Mouse (Mus musculus) hindbrain, embryonic 16.5 days (tissue): ENCODE results near the gene Slc34a3. TPM values are rescaled to one million over a fixed set of nuclear protein-coding genes. Genes with fewer than 3 reads are reported as not detected.
A peak's percentile ranks its signal among the peaks of the same experiment; 100 is the strongest.

ENCODE experiments used
- ATAC-seq: fragments of 200-750 bp; cut with Nextera tagmentation; 2 replicates; pipeline ENCODE4 v1.8.0; 2017; ENCODE audit warnings: moderate TSS enrichment, moderate library complexity
- H3K27ac ChIP-seq: fragments of 300-500 bp; sonication (generic); 2 replicates; pipeline ENCODE4 v1.5.1; 2014; ENCODE audit warnings: low read depth, mild to moderate bottlenecking, control low read depth, low read length, moderate library complexity
- H3K27me3 ChIP-seq: fragments of 300-500 bp; sonication (generic); replicated peaks from 2 replicates; pipeline ENCODE4 v1.6.1; 2014; ENCODE audit warnings: low read length; ENCODE audit not compliant: control insufficient read depth, insufficient read depth
- H3K36me3 ChIP-seq: fragments of 300-500 bp; sonication (generic); 2 replicates; pipeline ENCODE4 v1.6.1; 2014; ENCODE audit warnings: mild to moderate bottlenecking, low read length, moderate library complexity, mixed read lengths; ENCODE audit not compliant: control insufficient read depth, insufficient read depth
- H3K4me1 ChIP-seq: fragments of 300-500 bp; sonication (generic); 2 replicates; pipeline ENCODE4 v1.6.1; 2014; ENCODE audit warnings: low read depth, low read length; ENCODE audit not compliant: control insufficient read depth, insufficient read depth
- H3K4me2 ChIP-seq: fragments of 300-500 bp; sonication (generic); 2 replicates; pipeline ENCODE4 v1.6.1; 2014; ENCODE audit warnings: mild to moderate bottlenecking, low read length, control low read depth, moderate library complexity
- H3K4me3 ChIP-seq: fragments of 300-500 bp; sonication (generic); 2 replicates; pipeline ENCODE4 v1.5.1; 2014; ENCODE audit warnings: mild to moderate bottlenecking, low read length, control low read depth, moderate library complexity
- H3K9ac ChIP-seq: fragments of 300-500 bp; sonication (generic); 2 replicates; pipeline ENCODE4 v1.6.1; 2014; ENCODE audit warnings: low read depth, mild to moderate bottlenecking, control low read depth, low read length, moderate library complexity
- H3K9me3 ChIP-seq: fragments of 300-500 bp; sonication (generic); 2 replicates; pipeline ENCODE4 v1.6.1; 2014; ENCODE audit warnings: mild to moderate bottlenecking, low read length, moderate library complexity; ENCODE audit not compliant: control insufficient read depth
- WGBS: fragments of 180-500 bp; shearing (Covaris S2); extraction: QIAGEN DNeasy Blood & Tissue Kit; methylation state at CpG from one replicate; pipeline ENCODE4 v1.1.7; 2014; 5-methylcytosine and 5-hydroxymethylcytosine counted together
- polyA plus RNA-seq: library from polyadenylated mRNA; unstranded; fragments of >200 nt; fragmentation: Nextera tagmentation; extraction: Ambion mirVana; gene quantifications from 2 replicates; pipeline ENCODE4 v1.2.1, GENCODE M21; 2015

Gene Slc34a3
- polyA plus RNA-seq, 1 experiment from 2014 or later: not detected

- Histone ChIP-seq H3K4me1 (peaks cover 25% of the 10 kb centered on the region), H3K9ac (peak overlapping the region; percentile 90), H3K27ac (peak overlapping the region; percentile 80; the same call in 1 of the 2 replicates), H3K4me2 (peak overlapping the region; percentile 87), H3K27me3 (peaks cover 2% of the 10 kb centered on the region; the same call in 1 of the 2 replicates), H3K36me3 (peaks cover 10% of the 10 kb centered on the region), H3K4me3 (peak overlapping the region; percentile 68), H3K9me3 (no peaks in the 10 kb centered on the region)
- peak; percentile 25 for ATAC-seq
- 11% methylated on average over 6 of the region's 6 CpGs for WGBS
Observed at GRCm38 (mm10) chr2:25241438-25241775, 7.2 kb upstream of the Slc34a3 start.

GRCm38 (mm10) chr2:25240723-25241437 is 6.7 kb upstream of the Slc34a3 start:
- peak overlapping the region; percentile 44 for H3K27ac ChIP-seq
- no peaks in the 10 kb centered on the region for H3K9me3 ChIP-seq
- peak overlapping the region; percentile 56 for H3K9ac ChIP-seq
- peak overlapping the region; percentile 68 for H3K4me3 ChIP-seq
- H3K27me3 ChIP-seq: peaks cover 2% of the 10 kb centered on the region; the same call in 1 of the 2 replicates
- peak; percentile 84 for ATAC-seq
- WGBS: 1% methylated on average over 29 of the region's 29 CpGs
- peaks cover 25% of the 10 kb centered on the region for H3K4me1 ChIP-seq
- H3K36me3 ChIP-seq: peaks cover 10% of the 10 kb centered on the region
- H3K4me2 ChIP-seq: peak overlapping the region; percentile 87

- peak overlapping the region; percentile 44; the same call in 1 of the 2 replicates for H3K27ac ChIP-seq
- 49% methylated on average over 8 of the region's 8 CpGs for WGBS
- ATAC-seq: peak; percentile 6
- H3K4me3 ChIP-seq: peak overlapping the region; percentile 68
- peaks cover 25% of the 10 kb centered on the region for H3K4me1 ChIP-seq
- peaks cover 2% of the 10 kb centered on the region; the same call in 1 of the 2 replicates for H3K27me3 ChIP-seq
- H3K4me2 ChIP-seq: peak overlapping the region; percentile 87
- no peaks in the 10 kb centered on the region for H3K9me3 ChIP-seq
- H3K36me3 ChIP-seq: peaks cover 7% of the 10 kb centered on the region
- H3K9ac ChIP-seq: peak overlapping the region; percentile 56
Observed at GRCm38 (mm10) chr2:25240310-25240709, 6.1 kb upstream of the Slc34a3 start.

- H3K9me3 ChIP-seq: no peaks in the 10 kb centered on the region
- H3K9ac ChIP-seq: no peak overlapping the region
- 88% methylated on average over 3 of the region's 3 CpGs for WGBS
- no peak overlapping the region for H3K4me3 ChIP-seq
- H3K27me3 ChIP-seq: peaks cover 2% of the 10 kb centered on the region; the same call in 1 of the 2 replicates
- no peak overlapping the region for H3K27ac ChIP-seq
- no peak for ATAC-seq
- H3K4me2 ChIP-seq: no peak overlapping the region
- H3K4me1 ChIP-seq: peaks cover 25% of the 10 kb centered on the region
- H3K36me3 ChIP-seq: peaks cover 5% of the 10 kb centered on the region; the same call in 1 of the 2 replicates
Observed at GRCm38 (mm10) chr2:25239766-25240165, 5.6 kb upstream of the Slc34a3 start.

GRCm38 (mm10) chr2:25238106-25238505 is 3.9 kb upstream of the Slc34a3 start:
- peaks cover 2% of the 10 kb centered on the region; the same call in 1 of the 2 replicates for H3K27me3 ChIP-seq
- H3K4me2 ChIP-seq: no peak overlapping the region
- no peak overlapping the region for H3K4me3 ChIP-seq
- no peak overlapping the region for H3K9ac ChIP-seq
- H3K27ac ChIP-seq: no peak overlapping the region
- H3K9me3 ChIP-seq: no peaks in the 10 kb centered on the region
- H3K36me3 ChIP-seq: no peaks in the 10 kb centered on the region
- ATAC-seq: no peak
- H3K4me1 ChIP-seq: peaks cover 18% of the 10 kb centered on the region

- WGBS: 77% methylated on average over 4 of the region's 4 CpGs
- Histone ChIP-seq H3K4me3 (no peak overlapping the region), H3K9ac (no peak overlapping the region), H3K4me2 (no peak overlapping the region), H3K9me3 (no peaks in the 10 kb centered on the region), H3K36me3 (no peaks in the 10 kb centered on the region), H3K27me3 (peaks cover 4% of the 10 kb centered on the region; the same call in 1 of the 2 replicates), H3K27ac (no peak overlapping the region), H3K4me1 (peaks cover 12% of the 10 kb centered on the region)
- ATAC-seq: no peak
Observed at GRCm38 (mm10) chr2:25237522-25237921, 3.4 kb upstream of the Slc34a3 start.

GRCm38 (mm10) chr2:25236614-25237013 is 2.5 kb upstream of the Slc34a3 start, which contains the start of gene Rnf224:
TSS of gene Rnf224 (minus strand) at chr2:25236787.
- ATAC-seq: no peak

GRCm38 (mm10) chr2:25234551-25235220 is 522 bp upstream of the Slc34a3 start:
- 78% methylated on average over 5 of the region's 5 CpGs for WGBS
- Histone ChIP-seq H3K27me3 (peaks cover 4% of the 10 kb centered on the region; the same call in 1 of the 2 replicates), H3K4me1 (no peaks in the 10 kb centered on the region)

More at GRCm38 (mm10) chr2:25236614-25237013, 2.5 kb upstream of the Slc34a3 start, which contains the start of gene Rnf224:
- H3K4me1 ChIP-seq: peaks cover 10% of the 10 kb centered on the region
- H3K9me3 ChIP-seq: no peaks in the 10 kb centered on the region
- no peak within 1 kb of the TSS for H3K27ac ChIP-seq
- no peak within 1 kb of the TSS for H3K4me2 ChIP-seq
- H3K36me3 ChIP-seq: no peaks in the 10 kb centered on the region
- H3K9ac ChIP-seq: no peak within 1 kb of the TSS
- H3K4me3 ChIP-seq: no peak within 1 kb of the TSS
- peaks cover 4% of the 10 kb centered on the region; the same call in 1 of the 2 replicates for H3K27me3 ChIP-seq
- WGBS: 37% methylated on average over 8 of the region's 8 CpGs

GRCm38 (mm10) chr2:25233421-25233820 is 743 bp downstream of the Slc34a3 start:
- no peak overlapping the region for H3K27ac ChIP-seq
- H3K9ac ChIP-seq: no peak overlapping the region
- H3K9me3 ChIP-seq: no peaks in the 10 kb centered on the region
- no peak for ATAC-seq
- H3K27me3 ChIP-seq: 0 out of 2 replicates have a peak, but pooled peaks cover 2% of the 10 kb centered on the region
- H3K4me3 ChIP-seq: no peak overlapping the region
- WGBS: 81% methylated on average over 4 of the region's 4 CpGs
- H3K4me2 ChIP-seq: no peak overlapping the region
- H3K36me3 ChIP-seq: no peaks in the 10 kb centered on the region
- H3K4me1 ChIP-seq: peaks cover 3% of the 10 kb centered on the region; the same call in 1 of the 2 replicates

More at GRCm38 (mm10) chr2:25234551-25235220, 522 bp upstream of the Slc34a3 start:
- H3K36me3 ChIP-seq: no peaks in the 10 kb centered on the region
- no peak overlapping the region for H3K9ac ChIP-seq
- H3K27ac ChIP-seq: no peak overlapping the region
- H3K9me3 ChIP-seq: no peaks in the 10 kb centered on the region
- ATAC-seq: no peak
- no peak overlapping the region for H3K4me2 ChIP-seq
- H3K4me3 ChIP-seq: no peak overlapping the region
